In the genomic region with DNA sequence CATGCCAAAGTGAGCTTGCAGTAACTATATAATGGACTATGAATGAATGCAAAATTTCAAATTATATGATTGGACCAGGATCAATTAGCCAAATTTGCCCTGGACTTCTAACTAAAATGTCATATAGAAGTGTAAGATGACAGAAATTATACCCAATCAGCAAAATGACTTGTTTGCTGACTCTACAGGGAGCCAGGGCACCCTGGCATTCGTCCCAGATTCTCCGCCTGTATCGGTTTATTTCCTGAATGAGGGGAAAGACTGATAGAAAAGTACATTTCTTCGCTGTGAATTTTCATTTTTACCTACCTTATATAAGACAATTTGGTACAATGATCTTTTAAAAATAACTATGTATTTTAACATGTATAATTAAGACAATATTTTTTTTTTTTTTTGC, we compare ENCODE assay signal across 27 mouse cellular contexts.
A peak's percentile ranks its signal among the peaks of the same experiment; 100 is the strongest.
DNase-seq lines count a peak whose midpoint lies in the region; ATAC-seq and TF ChIP-seq lines count a peak whose summit lies in the region.
"Had no signal": no experiment of that assay in that cellular context is flagged by ENCODE, and none has a peak within 500 bp of the region (broad histone marks: within the 10 kb centered on the region; RNA-seq: fewer than 3 reads in every experiment).

No protein-coding gene starts in this region.

- no peak overlapping the region for H3K27ac ChIP-seq in hindbrain, postnatal 0 days
- no peak overlapping the region for H3K27ac ChIP-seq in hindbrain, embryonic 13.5 days
- H3K27ac ChIP-seq: heart, embryonic 10.5 days; heart, embryonic 15.5 days; kidney, postnatal 0 days; limb, embryonic 10.5 days; limb, embryonic 15.5 days; liver, embryonic 13.5 days; neural tube, embryonic 12.5 days had no signal

- H3K4me1 ChIP-seq in hindbrain, postnatal 0 days (ENCODE audit: insufficient read depth, low read length) = no peaks in the 10 kb centered on the region
- no peaks in the 10 kb centered on the region for H3K4me1 ChIP-seq in hindbrain, embryonic 13.5 days (replicated peaks)
- H3K4me1 ChIP-seq: heart, embryonic 10.5 days; heart, embryonic 15.5 days; limb, embryonic 10.5 days; limb, embryonic 15.5 days; liver, embryonic 13.5 days; neural tube, embryonic 12.5 days had no signal

- H3K4me2 ChIP-seq in hindbrain, postnatal 0 days (ENCODE audit: low read depth, low read length) = no peak overlapping the region
- no peak overlapping the region for H3K4me2 ChIP-seq in hindbrain, embryonic 13.5 days
- H3K4me2 ChIP-seq: heart, embryonic 15.5 days; limb, embryonic 15.5 days; liver, embryonic 13.5 days; neural tube, embryonic 12.5 days had no signal

- ATAC-seq in cerebellum, adult (ENCODE audit: insufficient number of reproducible peaks, low FRiP score, low TSS enrichment) = no peak
- ATAC-seq in hindbrain, postnatal 0 days = no peak
- no peak for ATAC-seq in hindbrain, embryonic 13.5 days (ENCODE audit: low FRiP score)
- ATAC-seq: intestine, embryonic 16.5 days; midbrain, embryonic 16.5 days had no signal

- H3K4me3 ChIP-seq in hindbrain, postnatal 0 days (ENCODE audit: low read length) = no peak overlapping the region
- H3K4me3 ChIP-seq in hindbrain, embryonic 13.5 days = no peak overlapping the region
- H3K4me3 ChIP-seq: erythroblast, embryonic 14.5 days; heart, embryonic 10.5 days; heart, embryonic 15.5 days; limb, embryonic 10.5 days; limb, embryonic 15.5 days; liver, embryonic 13.5 days; myocyte; neural tube, embryonic 12.5 days had no signal

- no peaks in the 10 kb centered on the region for H3K27me3 ChIP-seq in hindbrain, postnatal 0 days (ENCODE audit: insufficient read depth, low read length)
- no peaks in the 10 kb centered on the region for H3K27me3 ChIP-seq in hindbrain, embryonic 13.5 days
- H3K27me3 ChIP-seq: heart, embryonic 15.5 days; limb, embryonic 15.5 days; liver, embryonic 13.5 days; neural tube, embryonic 12.5 days had no signal

- no peaks in the 10 kb centered on the region for H3K36me3 ChIP-seq in hindbrain, postnatal 0 days (ENCODE audit: insufficient read depth, low read length)
- no peaks in the 10 kb centered on the region for H3K36me3 ChIP-seq in hindbrain, embryonic 13.5 days
- H3K36me3 ChIP-seq: heart, embryonic 10.5 days; heart, embryonic 15.5 days; limb, embryonic 10.5 days; limb, embryonic 15.5 days; liver, embryonic 13.5 days; neural tube, embryonic 12.5 days had no signal

- TF ChIP-seq CTCF in hindbrain, postnatal 0 days (IDR thresholded peaks at IDR 0.05; ENCODE audit: low read depth) = no peak
- TF ChIP-seq CTCF in brain, embryonic 14.5 days (IDR thresholded peaks at IDR 0.05; ENCODE audit: borderline replicate concordance, extremely low read depth, insufficient read depth, insufficient read length) = no peak

- DNase-seq in cerebellum, postnatal 14 days = peak; percentile 89 to 90
- DNase-seq in hindbrain, postnatal 0 days (ENCODE audit: low spot score) = peak; percentile 50
- DNase-seq in brain, adult 2 months (ENCODE audit: low read depth, low spot score) = peak; percentile 7
- DNase-seq in brain, embryonic 14.5 days (ENCODE audit: low read depth) = peak; percentile 65
- DNase-seq: adrenal gland, adult 2 months; B cell, adult 2 months; gastrocnemius, postnatal 25 days; heart, adult 11 months; kidney, adult 8-10 months; kidney, postnatal 4 days; liver, embryonic 13.5 days; lung, adult 18-20 months; lung, postnatal 10 days; right cerebral cortex, adult 18-20 months; thymus, postnatal 4 days had no signal

- no peak for TF ChIP-seq POLR2A in brain, embryonic 14.5 days (IDR thresholded peaks at IDR 0.05; ENCODE audit: borderline replicate concordance, extremely low read depth, insufficient read depth, insufficient read length, poor library complexity, severe bottlenecking)

- no peaks in the 10 kb centered on the region for H3K9me3 ChIP-seq in hindbrain, postnatal 0 days (ENCODE audit: low read length)
- H3K9me3 ChIP-seq in hindbrain, embryonic 13.5 days = no peaks in the 10 kb centered on the region
- H3K9me3 ChIP-seq: heart, embryonic 10.5 days; heart, embryonic 15.5 days; limb, embryonic 10.5 days; limb, embryonic 15.5 days; liver, embryonic 13.5 days; neural tube, embryonic 12.5 days had no signal

- no peak overlapping the region for H3K9ac ChIP-seq in hindbrain, postnatal 0 days (replicated peaks; ENCODE audit: low read length)
- H3K9ac ChIP-seq in hindbrain, embryonic 13.5 days = no peak overlapping the region
- H3K9ac ChIP-seq: heart, embryonic 15.5 days; limb, embryonic 15.5 days; liver, embryonic 13.5 days; neural tube, embryonic 12.5 days had no signal

- 60% methylated on average over 4 of the region's 4 CpGs for WGBS in hindbrain, postnatal 0 days
- WGBS in hindbrain, embryonic 13.5 days = 77% methylated on average over 4 of the region's 4 CpGs

Comparison
In these comparisons a context has a peak if more than half of its experiments do, and no peak if none do; other contexts are left out.
1. DNase-seq: peak in every context shown above with its lines; median percentile 90 in cerebellum, postnatal 14 days; 65 in brain, embryonic 14.5 days; 50 in hindbrain, postnatal 0 days; 7 in brain, adult 2 months.